Mouse (Mus musculus): ENCODE measurements around the gene Cherp. TPM values are rescaled to one million over a fixed set of nuclear protein-coding genes. Genes with fewer than 3 reads are reported as not detected.

The Cherp gene
- polyA plus RNA-seq (2014; fragmentation: Illumina TruSeq; extraction: RNeasy Lipid Tissue Mini Kit (QIAGEN cat#74804); ENCODE audit: low replicate concordance) = 4.2 TPM

GRCm38 (mm10) chr8:72474826-72475546 is at the start of gene Cherp:
Gene Cherp, minus strand, starts transcription at chr8:72475226.

GRCm38 (mm10) chr8:72491680-72492621 is 16.9 kb upstream of the Cherp start, which contains the start of gene Slc35e1:
Gene Slc35e1, minus strand, starts transcription at chr8:72492614.

GRCm38 (mm10) chr8:72443338-72443993 is 31.6 kb downstream of the Cherp start, which contains the start of the genes Calr3 and 1700030K09Rik:
Gene Calr3, minus strand, starts transcription at chr8:72443870.
Gene 1700030K09Rik, plus strand, starts transcription at chr8:72443880.

GRCm38 (mm10) chr8:72421362-72422335 is 53.4 kb downstream of the Cherp start, which contains the start of gene Eps15l1:
Gene Eps15l1, minus strand, starts transcription at chr8:72421460.

Other genes with a start within 250 kb of the Cherp start
- gene Ap1m1, start 235.2 kb downstream of the Cherp start, polyA plus RNA-seq (2014; fragmentation: Illumina TruSeq; extraction: RNeasy Lipid Tissue Mini Kit (QIAGEN cat#74804); ENCODE audit: low replicate concordance) = 7.0 TPM
- gene Gm10282, start 170.0 kb downstream of the Cherp start, polyA plus RNA-seq (2014; fragmentation: Illumina TruSeq; extraction: RNeasy Lipid Tissue Mini Kit (QIAGEN cat#74804); ENCODE audit: low replicate concordance) = 0.67 TPM
- 4.8 TPM for gene Klf2, start 156.2 kb downstream of the Cherp start, polyA plus RNA-seq (2014; fragmentation: Illumina TruSeq; extraction: RNeasy Lipid Tissue Mini Kit (QIAGEN cat#74804); ENCODE audit: low replicate concordance)
- 33.9 TPM for gene Eps15l1, start 53.8 kb downstream of the Cherp start, polyA plus RNA-seq (2014; fragmentation: Illumina TruSeq; extraction: RNeasy Lipid Tissue Mini Kit (QIAGEN cat#74804); ENCODE audit: low replicate concordance)
- gene Calr3, start 31.4 kb downstream of the Cherp start, polyA plus RNA-seq (2014; fragmentation: Illumina TruSeq; extraction: RNeasy Lipid Tissue Mini Kit (QIAGEN cat#74804); ENCODE audit: low replicate concordance) = not detected
- gene 1700030K09Rik, start 31.3 kb downstream of the Cherp start, polyA plus RNA-seq (2014; fragmentation: Illumina TruSeq; extraction: RNeasy Lipid Tissue Mini Kit (QIAGEN cat#74804); ENCODE audit: low replicate concordance) = 0.37 TPM
- 47.7 TPM for gene Slc35e1, start 17.4 kb upstream of the Cherp start, polyA plus RNA-seq (2014; fragmentation: Illumina TruSeq; extraction: RNeasy Lipid Tissue Mini Kit (QIAGEN cat#74804); ENCODE audit: low replicate concordance)
- gene Med26, start 73.0 kb upstream of the Cherp start, polyA plus RNA-seq (2014; fragmentation: Illumina TruSeq; extraction: RNeasy Lipid Tissue Mini Kit (QIAGEN cat#74804); ENCODE audit: low replicate concordance) = 1.1 TPM
- 31.6 TPM for gene Smim7, start 95.9 kb upstream of the Cherp start, polyA plus RNA-seq (2014; fragmentation: Illumina TruSeq; extraction: RNeasy Lipid Tissue Mini Kit (QIAGEN cat#74804); ENCODE audit: low replicate concordance)
- gene Tmem38a, start 96.8 kb upstream of the Cherp start, polyA plus RNA-seq (2014; fragmentation: Illumina TruSeq; extraction: RNeasy Lipid Tissue Mini Kit (QIAGEN cat#74804); ENCODE audit: low replicate concordance) = 0.45 TPM
- 0.04 TPM for gene Nwd1, start 171.5 kb upstream of the Cherp start, polyA plus RNA-seq (2014; fragmentation: Illumina TruSeq; extraction: RNeasy Lipid Tissue Mini Kit (QIAGEN cat#74804); ENCODE audit: low replicate concordance)
- gene Sin3b, start 248.1 kb upstream of the Cherp start, polyA plus RNA-seq (2014; fragmentation: Illumina TruSeq; extraction: RNeasy Lipid Tissue Mini Kit (QIAGEN cat#74804); ENCODE audit: low replicate concordance) = 5.0 TPM